Mouse (Mus musculus) heart, embryonic 14.5 days (tissue): ENCODE data around the gene Il9. TPM values are rescaled to one million over a fixed set of nuclear protein-coding genes. Genes with fewer than 3 reads are reported as not detected.

Experiments used
- ATAC-seq: fragments of 200-750 bp; cut with Nextera tagmentation; 2 replicates; pipeline ENCODE4 v1.8.0; 2017; ENCODE audit warnings: low read depth, moderate TSS enrichment; ENCODE audit not compliant: insufficient number of reproducible peaks, insufficient read depth, low FRiP score
- H3K27ac ChIP-seq, 2 experiments: fragments of 200-500 bp in 1 of 2; fragments of 300-500 bp in 1 of 2; sonication (generic) in 1 of 2; replicated peaks in 1 of 2; 2 replicates each; pipeline ENCODE4 v1.5.1; 2012 to 2014; ENCODE audit warnings: low read depth in 2 of 2, low read length in 2 of 2, control low read depth in 1 of 2, mild to moderate bottlenecking in 1 of 2, mixed read lengths in 1 of 2; ENCODE audit not compliant: control insufficient read depth in 1 of 2, insufficient read depth in 1 of 2
- H3K27me3 ChIP-seq: fragments of 300-500 bp; sonication (generic); 2 replicates; pipeline ENCODE4 v1.6.1; 2014; ENCODE audit warnings: mild to moderate bottlenecking, low read length, control low read depth; ENCODE audit not compliant: control insufficient read depth, insufficient read depth
- H3K36me3 ChIP-seq: fragments of 300-500 bp; sonication (generic); 2 replicates; pipeline ENCODE4 v1.6.1; 2014; ENCODE audit warnings: mild to moderate bottlenecking, control low read depth, low read length, mixed read lengths; ENCODE audit not compliant: control insufficient read depth, insufficient read depth
- H3K4me1 ChIP-seq, 2 experiments: fragments of 200-500 bp in 1 of 2; fragments of 300-500 bp in 1 of 2; sonication (generic) in 1 of 2; 2 replicates each; pipeline ENCODE4 v1.6.1; 2012 to 2014; ENCODE audit warnings: low read length in 2 of 2, control low read depth in 1 of 2, mixed read lengths in 1 of 2; ENCODE audit not compliant: control insufficient read depth in 2 of 2, insufficient read depth in 2 of 2
- H3K4me2 ChIP-seq: fragments of 300-500 bp; sonication (generic); 2 replicates; pipeline ENCODE4 v1.6.1; 2014; ENCODE audit warnings: mild to moderate bottlenecking, low read length
- H3K4me3 ChIP-seq, 2 experiments: fragments of 200-500 bp in 1 of 2; fragments of 300-500 bp in 1 of 2; sonication (generic) in 1 of 2; 2 replicates each; pipeline ENCODE4 v1.5.1; 2012 to 2014; ENCODE audit warnings: low read length in 2 of 2, mild to moderate bottlenecking in 2 of 2, control low read depth in 1 of 2, low read depth in 1 of 2, moderate library complexity in 1 of 2; ENCODE audit not compliant: control insufficient read depth in 1 of 2, insufficient read depth in 1 of 2
- H3K9ac ChIP-seq: fragments of 300-500 bp; sonication (generic); 2 replicates; pipeline ENCODE4 v1.6.1; 2014; ENCODE audit warnings: mild to moderate bottlenecking, low read length
- H3K9me3 ChIP-seq: fragments of 300-500 bp; sonication (generic); 2 replicates; pipeline ENCODE4 v1.6.1; 2016; ENCODE audit warnings: low read length, control low read depth; ENCODE audit not compliant: control insufficient read depth
- WGBS: fragments of 180-500 bp; shearing (Covaris S2); extraction: QIAGEN DNeasy Blood & Tissue Kit; methylation state at CpG from one replicate; pipeline ENCODE4 v1.1.7; 2014; 5-methylcytosine and 5-hydroxymethylcytosine counted together
- polyA plus RNA-seq: library from polyadenylated mRNA; unstranded; fragments of >200 nt; fragmentation: Nextera tagmentation; extraction: Ambion mirVana; gene quantifications from 2 replicates; pipeline ENCODE4 v1.2.1, GENCODE M21; 2014

Gene Il9
- polyA plus RNA-seq, 1 experiment from 2014 or later = not detected

- peak within 1 kb of the TSS in 1 of 2 experiments; percentile 24; a peak in 1 of 4 replicates for H3K27ac ChIP-seq
These were observed 40.2 kb upstream of the Il9 start, which contains the start of gene Fbxl21 for GRCm38 (mm10) chr13:56522081-56522820. TSS of gene Fbxl21 (plus strand) at chr13:56522472.

GRCm38 (mm10) chr13:56516816-56517215, 34.8 kb upstream of the Il9 start:
- Histone ChIP-seq H3K4me2 (no peak overlapping the region), H3K36me3 (no peaks in the 10 kb centered on the region), H3K27ac (no peak overlapping the region), H3K9me3 (no peaks in the 10 kb centered on the region), H3K9ac (no peak overlapping the region), H3K4me3 (no peak overlapping the region), H3K27me3 (no peaks in the 10 kb centered on the region), H3K4me1 (no peaks in the 10 kb centered on the region)
- 66% methylated on average over 7 of the region's 7 CpGs for WGBS
- no peak for ATAC-seq

More at GRCm38 (mm10) chr13:56522081-56522820, 40.2 kb upstream of the Il9 start, which contains the start of gene Fbxl21:
- H3K27me3 ChIP-seq = no peaks in the 10 kb centered on the region
- no peaks in the 10 kb centered on the region for H3K4me1 ChIP-seq
- H3K4me2 ChIP-seq = peak within 1 kb of the TSS; percentile 99
- H3K36me3 ChIP-seq = no peaks in the 10 kb centered on the region
- WGBS = 1% methylated on average over 56 of the region's 56 CpGs
- peak within 1 kb of the TSS; percentile 61 to 69 for H3K4me3 ChIP-seq
- no peaks in the 10 kb centered on the region for H3K9me3 ChIP-seq
- H3K9ac ChIP-seq = peak within 1 kb of the TSS; percentile 78
- ATAC-seq = peak; percentile 96

- no peaks in the 10 kb centered on the region for H3K36me3 ChIP-seq
- no peak overlapping the region for H3K4me2 ChIP-seq
- no peak overlapping the region for H3K4me3 ChIP-seq
- H3K27me3 ChIP-seq = no peaks in the 10 kb centered on the region
- WGBS = 63% methylated on average over 4 of the region's 4 CpGs
- no peaks in the 10 kb centered on the region for H3K4me1 ChIP-seq
- H3K9ac ChIP-seq = no peak overlapping the region
- no peaks in the 10 kb centered on the region for H3K9me3 ChIP-seq
- no peak for ATAC-seq
- H3K27ac ChIP-seq = no peak overlapping the region
These were observed 34.3 kb upstream of the Il9 start for GRCm38 (mm10) chr13:56516311-56516710.

- no peak overlapping the region for H3K27ac ChIP-seq
- no peaks in the 10 kb centered on the region for H3K27me3 ChIP-seq
- H3K4me2 ChIP-seq = no peak overlapping the region
- no peaks in the 10 kb centered on the region for H3K36me3 ChIP-seq
- no peaks in the 10 kb centered on the region for H3K4me1 ChIP-seq
- ATAC-seq = no peak
- H3K9me3 ChIP-seq = no peaks in the 10 kb centered on the region
- H3K4me3 ChIP-seq = no peak overlapping the region
- H3K9ac ChIP-seq = no peak overlapping the region
These were observed 31.5 kb upstream of the Il9 start for GRCm38 (mm10) chr13:56513595-56513994.

GRCm38 (mm10) chr13:56509796-56510195, 27.8 kb upstream of the Il9 start:
- H3K27ac ChIP-seq = no peak overlapping the region
- H3K36me3 ChIP-seq = no peaks in the 10 kb centered on the region
- no peak overlapping the region for H3K9ac ChIP-seq
- no peak for ATAC-seq
- H3K4me3 ChIP-seq = no peak overlapping the region
- H3K9me3 ChIP-seq = no peaks in the 10 kb centered on the region
- no peak overlapping the region for H3K4me2 ChIP-seq
- H3K27me3 ChIP-seq = no peaks in the 10 kb centered on the region
- H3K4me1 ChIP-seq = no peaks in the 10 kb centered on the region
- 81% methylated on average over 2 of the region's 2 CpGs for WGBS

- Histone ChIP-seq H3K36me3 (no peaks in the 10 kb centered on the region), H3K4me1 (no peaks in the 10 kb centered on the region), H3K4me2 (no peak overlapping the region), H3K27ac (no peak overlapping the region), H3K9me3 (no peaks in the 10 kb centered on the region), H3K4me3 (no peak overlapping the region), H3K9ac (no peak overlapping the region), H3K27me3 (0 out of 2 replicates have a peak, but pooled peaks cover 4% of the 10 kb centered on the region)
- ATAC-seq = no peak
- WGBS = 74% methylated on average over 6 of the region's 6 CpGs
These were observed 24.9 kb upstream of the Il9 start for GRCm38 (mm10) chr13:56506871-56507496.

GRCm38 (mm10) chr13:56501866-56502420, 19.9 kb upstream of the Il9 start:
- H3K9me3 ChIP-seq = peaks cover 2% of the 10 kb centered on the region; the same call in 1 of the 2 replicates
- no peak overlapping the region for H3K4me2 ChIP-seq
- H3K27ac ChIP-seq = no peak overlapping the region
- no peak overlapping the region for H3K4me3 ChIP-seq
- no peaks in the 10 kb centered on the region for H3K4me1 ChIP-seq
- 0 out of 2 replicates have a peak, but pooled peaks cover 4% of the 10 kb centered on the region for H3K27me3 ChIP-seq
- H3K36me3 ChIP-seq = no peaks in the 10 kb centered on the region
- no peak for ATAC-seq
- H3K9ac ChIP-seq = no peak overlapping the region
- WGBS = 54% methylated on average over 6 of the region's 6 CpGs
